Mouse (Mus musculus): ENCODE measurements around the gene Slc25a39.
"Not testable (repeated sequence)": the region's sequence is repeated elsewhere in the genome, so short reads cannot be mapped to it uniquely, and the experiment has no call there.

Gene Slc25a39

DNA sequence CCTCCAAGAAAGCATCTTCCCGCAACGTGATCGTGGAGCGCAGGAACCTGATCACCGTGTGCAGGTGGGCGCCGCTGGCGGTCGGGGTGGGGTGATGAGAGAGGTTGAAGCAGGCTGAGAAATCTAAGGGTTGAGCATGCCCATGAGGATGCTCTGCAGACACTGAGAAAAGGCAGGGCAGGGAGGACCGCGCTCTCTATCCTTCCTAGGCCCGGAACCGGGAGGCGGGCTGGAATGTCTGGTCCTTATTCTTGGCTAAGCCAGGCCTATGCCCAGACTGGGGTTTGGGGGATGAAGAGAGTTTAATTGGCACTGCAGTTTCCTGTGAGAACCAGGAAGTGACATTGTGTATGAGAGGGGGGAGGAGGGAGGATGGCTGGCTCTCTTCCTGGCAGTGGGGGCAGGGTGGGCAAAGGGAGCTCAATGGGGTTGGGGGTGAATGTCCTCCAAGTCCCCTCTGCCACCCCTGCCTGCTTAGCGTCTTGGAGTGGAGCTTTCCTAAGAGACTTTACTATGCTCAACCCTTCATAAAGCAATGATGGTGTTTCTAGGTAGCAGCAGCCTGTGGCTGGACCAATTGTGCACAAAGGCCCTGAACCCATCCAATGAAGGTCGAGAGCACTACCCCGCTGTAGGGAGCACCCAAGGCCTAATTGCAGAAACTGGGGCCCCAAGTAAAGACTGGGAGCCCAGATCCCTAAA is 13.9 kb downstream of the Slc25a39 start:
- DNase-seq = peak; percentile 83

DNA sequence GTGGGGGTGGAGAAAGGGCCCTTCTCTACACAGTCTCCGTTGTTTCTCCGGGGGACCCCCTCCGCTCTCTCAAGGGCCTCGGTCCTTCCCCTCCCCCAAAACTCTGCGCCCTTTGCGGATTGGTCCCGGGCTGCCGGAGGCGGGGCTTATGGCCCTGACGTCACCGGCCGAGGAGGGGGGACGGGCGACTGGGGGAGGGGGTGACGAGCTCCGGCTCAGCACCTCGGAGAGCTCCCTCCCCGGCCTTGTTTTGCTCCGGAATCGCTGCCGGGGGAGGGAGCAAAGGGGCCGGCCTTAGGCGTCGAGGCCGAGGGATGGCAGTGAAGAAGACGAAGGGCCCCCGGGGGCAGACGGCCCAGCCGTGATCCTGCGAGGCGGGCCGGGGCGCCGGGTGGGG is 14.5 kb downstream of the Slc25a39 start, which contains the start of gene Rundc3a:
Gene Rundc3a, plus strand, starts transcription at position 166 of the 397 bp plus-strand sequence.
- DNase-seq = peak; percentile 98

GRCm38 (mm10) chr11:102392441-102393237 is 15.1 kb downstream of the Slc25a39 start:
- DNase-seq = no peak

DNA sequence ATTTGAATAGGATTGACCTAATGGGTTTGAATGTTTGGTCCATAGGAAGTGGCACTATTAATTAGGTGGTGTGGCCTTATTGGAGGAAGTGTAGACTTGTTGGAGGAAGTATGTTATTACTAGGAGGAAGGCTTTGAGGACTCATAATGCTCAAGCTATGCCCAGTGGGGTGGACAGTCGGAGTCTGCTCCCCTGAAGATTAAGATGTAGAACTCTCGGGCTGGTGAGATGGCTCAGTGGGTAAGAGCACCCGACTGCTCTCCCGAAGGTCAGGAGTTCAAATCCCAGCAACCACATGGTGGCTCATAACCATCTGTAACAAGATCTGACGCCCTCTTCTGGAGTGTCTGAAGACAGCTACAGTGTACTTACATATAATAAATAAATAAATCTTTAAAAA is 18.3 kb downstream of the Slc25a39 start:
- DNase-seq = not testable (repeated sequence)

GRCm38 (mm10) chr11:102386121-102386520 is 21.6 kb downstream of the Slc25a39 start:
- no peak for DNase-seq

GRCm38 (mm10) chr11:102385075-102385474 is 22.7 kb downstream of the Slc25a39 start:
- no peak for DNase-seq

DNA sequence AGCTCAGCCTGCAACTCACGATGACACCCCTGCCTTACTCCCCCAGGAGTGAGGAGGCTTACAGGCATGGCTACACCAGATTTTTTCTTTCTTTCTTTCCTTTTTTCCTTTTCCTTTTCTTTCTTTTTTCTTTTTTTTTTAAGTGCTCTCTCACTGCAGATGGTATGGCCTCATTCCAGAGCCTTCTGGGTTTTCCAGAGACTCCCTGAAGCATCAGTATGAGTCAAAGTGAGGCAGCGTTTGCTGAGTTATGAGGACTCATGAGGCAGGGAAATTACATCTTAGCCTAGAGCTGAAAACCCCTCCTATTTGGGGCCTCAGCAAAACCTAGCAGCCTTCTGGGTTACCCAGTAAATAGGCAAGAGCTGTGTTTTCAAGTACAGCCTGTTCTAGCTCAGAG is 23.3 kb downstream of the Slc25a39 start:
- DNase-seq = no peak

GRCm38 (mm10) chr11:102383365-102384136 is 24.2 kb downstream of the Slc25a39 start:
- DNase-seq = peak; percentile 72

- DNase-seq = no peak
These were observed 25.0 kb downstream of the Slc25a39 start for GRCm38 (mm10) chr11:102382794-102383193.

DNA sequence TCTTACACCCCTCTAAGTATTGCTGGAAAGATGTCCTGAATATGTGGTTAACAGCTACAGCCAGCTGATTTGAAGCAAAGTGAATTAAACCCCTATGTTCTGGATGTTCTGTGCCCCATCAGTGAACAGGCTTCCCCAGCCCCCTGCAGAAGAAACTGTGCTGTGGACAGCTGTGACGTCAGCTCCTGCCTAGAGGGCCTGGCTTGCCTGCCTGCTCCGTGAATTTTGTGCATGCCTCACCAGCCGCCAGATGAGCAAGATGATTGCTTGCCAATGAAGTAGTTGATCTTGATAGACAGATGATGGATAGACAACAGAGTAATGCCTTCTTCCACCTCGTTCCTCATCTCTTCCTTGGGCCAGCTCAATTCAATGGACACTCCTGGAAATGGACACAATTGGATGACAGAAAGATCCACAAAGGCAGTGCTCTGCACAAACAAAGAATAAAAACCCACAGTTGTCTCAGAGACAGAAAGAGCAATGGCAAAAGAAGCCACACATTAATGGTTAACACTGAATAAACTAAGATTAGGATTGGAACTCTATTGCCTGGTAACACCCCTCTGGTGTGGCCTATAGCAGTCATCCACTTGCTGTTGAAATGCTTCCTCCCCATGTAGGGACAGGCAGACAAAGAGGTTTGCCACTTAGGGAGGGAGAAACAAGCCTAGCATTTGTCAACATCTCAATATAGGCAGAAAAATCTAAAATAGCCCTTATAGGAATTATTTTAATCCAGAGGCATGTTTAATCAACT is 26.2 kb downstream of the Slc25a39 start:
- no peak for DNase-seq

- DNase-seq = no peak
These were observed 27.7 kb downstream of the Slc25a39 start for GRCm38 (mm10) chr11:102380091-102380490.

DNA sequence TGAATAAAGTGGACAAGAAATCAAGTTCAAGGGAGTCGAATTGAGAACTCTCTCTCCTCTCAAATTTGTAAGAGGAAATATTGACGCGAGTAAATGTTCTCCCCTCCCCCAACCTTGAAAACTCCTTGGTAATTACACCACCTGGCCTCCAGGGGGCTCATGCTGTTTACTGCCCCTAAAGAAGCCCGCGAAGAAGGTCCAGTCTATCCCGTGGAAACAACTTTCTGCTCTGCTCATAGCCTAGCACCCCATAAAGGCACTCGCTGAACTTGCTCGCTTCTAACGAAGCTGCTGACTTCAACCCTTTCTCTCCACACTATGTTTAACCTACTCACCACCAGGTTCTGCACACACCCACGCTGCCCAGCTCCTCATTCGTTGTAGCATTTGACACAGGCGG is 30.6 kb downstream of the Slc25a39 start:
- DNase-seq = no peak

DNA sequence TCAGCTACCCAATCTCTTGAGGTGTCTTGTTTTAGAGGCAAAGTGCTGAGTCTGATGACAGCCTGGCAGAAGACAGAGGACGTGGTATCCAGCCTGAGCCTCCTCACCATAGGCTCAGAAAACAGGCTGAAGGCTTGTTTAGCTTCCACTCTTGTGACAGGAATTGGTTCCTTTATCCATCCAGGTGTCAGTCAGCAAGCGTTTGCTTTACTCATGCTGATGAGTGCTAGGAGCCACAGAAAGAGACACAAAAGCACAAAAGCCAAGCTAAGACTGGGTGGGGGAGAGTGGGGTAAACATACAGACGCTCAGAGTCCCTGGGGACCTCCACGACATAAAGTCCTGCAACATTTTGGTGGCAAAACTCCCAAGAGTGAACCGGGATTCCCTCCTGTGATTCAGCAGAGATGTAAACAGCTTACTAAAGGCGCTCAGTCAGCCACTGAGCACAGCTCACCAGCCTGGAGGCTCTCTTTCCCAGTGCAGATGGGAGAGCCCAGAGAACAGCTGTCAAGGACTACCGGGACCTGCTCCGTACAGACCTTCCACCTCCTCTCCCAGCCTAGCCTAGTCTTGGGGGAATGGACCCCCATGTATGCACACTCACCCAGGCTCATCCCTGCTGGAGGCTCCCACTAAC is 31.4 kb downstream of the Slc25a39 start:
- no peak for DNase-seq

DNA sequence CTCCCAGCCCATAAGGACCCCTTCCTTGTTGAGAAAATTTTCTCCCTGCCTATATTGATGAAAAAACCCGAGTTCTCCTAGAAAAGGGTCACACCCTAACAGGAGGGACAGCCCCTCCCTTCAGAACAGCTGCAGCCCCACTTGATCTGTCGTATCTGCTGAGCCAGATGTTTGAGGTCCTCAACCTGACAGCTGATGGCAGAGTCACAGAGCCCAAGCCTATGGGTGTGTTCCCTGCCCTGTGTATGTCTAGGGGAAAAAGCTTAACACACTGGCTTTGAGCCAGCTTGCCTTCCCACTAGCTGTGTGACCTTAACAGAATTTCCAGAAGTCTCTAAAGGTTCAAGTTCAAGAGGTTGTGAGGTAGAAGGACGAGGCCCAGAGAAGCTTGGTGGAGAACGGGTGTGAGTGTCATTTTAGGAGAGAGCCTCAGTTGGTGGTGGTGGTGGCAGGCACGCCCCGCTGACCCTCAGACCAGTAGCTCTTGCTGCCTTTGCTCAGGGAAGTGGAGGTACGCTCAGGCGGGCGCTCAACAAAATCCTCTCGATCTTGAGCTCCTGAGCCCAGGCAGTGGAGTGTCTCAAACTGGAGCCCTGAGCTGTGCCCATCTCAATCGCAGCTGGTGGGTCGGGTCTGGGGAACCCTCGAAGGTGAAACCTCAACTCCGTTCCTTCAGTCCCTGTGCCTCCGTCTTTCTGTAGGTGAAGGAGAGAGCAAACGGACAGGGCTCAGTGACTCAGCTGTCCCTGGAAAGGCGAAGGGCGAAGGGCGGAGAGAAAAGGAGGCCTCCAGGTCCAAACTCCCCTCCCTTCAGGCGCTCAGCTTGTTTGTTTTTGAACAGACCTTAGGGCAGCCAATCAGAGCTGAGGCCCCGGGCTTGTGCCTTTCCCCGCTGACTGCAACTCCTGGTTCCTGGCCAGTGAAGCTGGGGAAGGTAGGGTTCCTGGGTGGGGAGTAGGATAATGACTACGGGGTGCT is 32.3 kb downstream of the Slc25a39 start:
- peak; percentile 85 for DNase-seq

- DNase-seq = no peak
These were observed 33.5 kb downstream of the Slc25a39 start for GRCm38 (mm10) chr11:102374108-102374725.

GRCm38 (mm10) chr11:102373646-102374045 is 34.1 kb downstream of the Slc25a39 start:
- no peak for DNase-seq

DNA sequence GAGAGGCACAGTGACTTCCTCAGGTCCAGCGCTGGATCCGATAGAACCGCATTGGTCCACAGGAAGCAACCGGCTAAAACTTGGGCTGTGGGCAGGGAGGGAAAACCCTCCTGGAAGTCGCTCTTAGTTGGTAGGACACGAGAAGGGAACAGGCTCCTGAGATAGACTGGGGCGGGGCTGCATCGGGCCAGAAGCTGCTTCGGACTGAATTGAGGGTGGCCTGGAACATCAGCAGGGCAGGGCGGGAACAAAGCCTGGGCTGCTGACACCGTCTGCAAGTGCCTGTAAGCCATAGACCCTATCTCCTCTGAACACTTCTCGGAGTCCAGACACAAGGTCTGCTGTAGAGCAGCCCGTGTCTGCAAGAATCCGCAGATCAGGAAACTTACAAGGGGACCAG is 34.8 kb downstream of the Slc25a39 start:
- DNase-seq = no peak

DNA sequence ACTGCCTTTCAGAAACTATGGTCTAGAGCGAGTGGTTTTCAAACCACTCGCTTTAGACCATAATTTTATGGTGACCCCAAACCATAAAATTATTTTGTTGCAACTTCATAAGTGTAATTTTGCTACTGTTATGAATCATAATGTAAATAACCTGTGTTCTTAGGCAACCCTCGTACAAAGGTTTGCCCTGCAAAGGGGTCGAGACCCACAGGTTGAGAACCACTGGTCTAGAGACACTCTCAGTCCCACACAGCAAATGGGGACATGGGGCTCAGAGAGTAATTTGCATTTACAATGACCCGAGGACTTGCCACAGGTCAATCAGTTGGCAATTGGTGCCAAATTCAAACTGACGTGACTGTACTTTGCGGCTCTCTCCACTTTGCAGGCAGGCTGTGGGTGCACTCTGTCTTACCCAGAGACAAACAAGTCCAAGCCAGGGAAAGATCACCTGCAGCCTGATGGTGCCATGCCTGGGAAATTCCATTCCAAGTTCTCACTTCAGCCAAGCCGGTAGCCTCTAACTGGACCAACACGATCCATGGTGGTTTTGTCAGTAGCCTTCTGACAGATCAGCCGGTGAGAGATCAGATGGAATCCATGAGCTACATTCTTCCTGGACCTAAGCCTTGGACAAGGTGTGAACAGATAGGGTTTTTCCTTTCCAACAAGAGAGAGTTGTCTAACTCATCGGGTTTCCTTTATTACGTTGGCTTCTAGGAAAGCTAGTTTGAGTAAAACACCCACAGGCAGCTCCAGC is 35.6 kb downstream of the Slc25a39 start:
- DNase-seq = no peak

GRCm38 (mm10) chr11:102370285-102370684 is 37.5 kb downstream of the Slc25a39 start:
- no peak for DNase-seq

DNA sequence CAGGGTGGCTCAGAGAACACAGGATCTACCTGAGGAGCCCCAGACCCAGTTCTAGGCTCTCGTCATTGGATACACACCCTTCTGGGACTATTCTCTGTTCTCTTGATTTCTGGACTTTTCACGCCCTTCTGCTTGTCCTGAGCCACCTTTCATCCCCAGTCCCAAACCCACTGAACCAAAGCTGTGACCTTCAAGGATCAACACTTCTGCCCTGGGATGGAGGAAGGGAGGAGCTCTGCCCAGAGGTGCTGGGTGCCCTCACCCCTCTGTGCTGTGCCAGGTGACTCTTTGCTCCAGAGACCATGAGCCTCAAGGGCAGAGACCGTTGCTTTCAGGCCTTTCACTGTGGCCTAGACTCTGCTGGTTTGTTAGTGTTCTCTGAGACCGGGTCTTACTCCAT is 38.5 kb downstream of the Slc25a39 start:
- no peak for DNase-seq

Measured in cerebellum, adult 9-11 months (tissue).